Mouse (Mus musculus) small intestine, adult 2 months (tissue): Measurements from ENCODE around the gene Rnaseh2b. TPM values are rescaled to one million over a fixed set of nuclear protein-coding genes. Genes with fewer than 3 reads are reported as not detected.

Experiments used
- H3K27ac ChIP-seq: fragments of 200-500 bp; 2 replicates; pipeline ENCODE4 v1.5.1; 2012; ENCODE audit warnings: low read depth, low read length, control low read depth, inconsistent platforms; ENCODE audit not compliant: insufficient read depth
- H3K27me3 ChIP-seq: fragments of 200-500 bp; 2 replicates; pipeline ENCODE4 v1.6.1; 2012; ENCODE audit warnings: mild to moderate bottlenecking, moderate library complexity, low read length, inconsistent platforms; ENCODE audit not compliant: control insufficient read depth, insufficient read depth
- H3K36me3 ChIP-seq: fragments of 200-500 bp; 2 replicates; pipeline ENCODE4 v1.6.1; 2012; ENCODE audit warnings: mild to moderate bottlenecking, low read length, control low read depth, inconsistent platforms; ENCODE audit not compliant: control insufficient read depth, insufficient read depth
- H3K4me1 ChIP-seq: fragments of 200-500 bp; 2 replicates; pipeline ENCODE4 v1.6.1; 2012; ENCODE audit warnings: low read length, inconsistent platforms, mixed read lengths; ENCODE audit not compliant: control insufficient read depth, insufficient read depth, insufficient read length
- H3K4me3 ChIP-seq: fragments of 200-500 bp; 2 replicates; pipeline ENCODE4 v1.5.1; 2012; ENCODE audit warnings: low read depth, mild to moderate bottlenecking, control low read depth, inconsistent platforms, low read length, moderate library complexity
- CTCF ChIP-seq: fragments of 200-500 bp; IDR thresholded peaks from 2 replicates; pipeline ENCODE4 v1.5.1; 2012; ENCODE audit warnings: low read depth, mild to moderate bottlenecking, control low read depth, inconsistent platforms, low read length, moderate library complexity, mixed read lengths; ENCODE audit not compliant: insufficient replicate concordance, insufficient read length; ENCODE audit errors: extremely low read depth
- POLR2A ChIP-seq: fragments of 200-500 bp; IDR thresholded peaks from 2 replicates; pipeline ENCODE4 v1.6.1; 2012; ENCODE audit warnings: low read depth, mild to moderate bottlenecking, control low read depth, inconsistent platforms, low read length, moderate library complexity
- WGBS: fragments of 180-500 bp; shearing (Covaris S2); methylation state at CpG from one replicate; pipeline ENCODE4 v1.1.7; 2018; 5-methylcytosine and 5-hydroxymethylcytosine counted together
- polyA plus RNA-seq: library from polyadenylated mRNA; depleted of rRNA; stranded (reverse); fragments of >200 nt; gene quantifications from 2 replicates; pipeline ENCODE4 v1.2.3, GENCODE M21; 2012

The Rnaseh2b gene
- polyA plus RNA-seq, 1 experiment: 0.65 TPM

DNA sequence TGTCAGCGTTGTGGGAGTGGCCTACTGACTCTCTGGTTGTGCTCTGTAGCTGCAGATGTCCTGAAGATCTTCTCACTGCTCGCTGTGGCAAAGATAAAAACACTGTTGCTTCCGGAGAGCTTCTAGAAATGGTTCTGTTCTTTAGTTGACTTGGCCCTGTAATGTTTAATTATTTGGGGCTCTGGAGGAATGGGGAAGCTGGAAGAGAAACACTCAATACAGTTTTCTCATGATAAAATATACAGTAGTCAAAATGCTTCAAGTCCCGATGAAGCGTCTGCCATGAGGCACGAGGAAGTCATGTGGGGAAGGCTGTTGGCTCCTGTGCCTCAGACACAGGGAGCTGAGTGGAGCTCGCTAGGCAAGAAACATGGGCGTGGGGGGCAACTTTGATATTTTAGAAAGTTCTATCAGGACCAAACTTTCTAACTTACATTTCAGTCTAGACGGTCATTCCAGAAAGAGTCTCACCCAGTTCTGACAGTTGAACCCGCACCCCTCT is 50.3 kb downstream of the Rnaseh2b start:
- WGBS: 53% methylated on average over 10 of the region's 10 CpGs
- TF ChIP-seq POLR2A (no peak), CTCF (no peak)

DNA sequence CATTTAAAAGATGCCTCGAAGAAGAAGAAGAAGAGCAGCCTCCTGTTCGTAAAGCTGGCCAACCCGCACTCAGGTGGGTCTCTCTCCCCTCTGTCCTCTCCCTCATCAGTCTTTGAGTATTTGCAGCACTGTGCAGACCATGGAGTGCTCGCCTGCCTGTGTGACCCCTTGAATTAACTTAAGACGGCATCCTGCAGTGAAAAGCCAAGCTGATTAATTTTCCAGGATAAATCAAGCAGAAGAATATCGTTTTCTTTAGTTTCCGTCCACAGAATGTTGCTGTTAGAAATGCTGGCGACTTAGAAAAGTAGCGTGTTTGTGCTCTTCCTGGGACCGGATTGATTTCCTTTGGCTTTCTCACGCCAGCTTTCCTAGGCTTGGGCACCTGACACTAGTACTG is 54.2 kb downstream of the Rnaseh2b start:
- Histone ChIP-seq H3K4me3 (no peak overlapping the region), H3K4me1 (no peaks in the 10 kb centered on the region), H3K27ac (no peak overlapping the region), H3K36me3 (peaks cover 2% of the 10 kb centered on the region; the same call in 1 of the 2 replicates), H3K27me3 (no peaks in the 10 kb centered on the region)
- 91% methylated on average over 11 of the region's 11 CpGs for WGBS
- TF ChIP-seq CTCF (no peak), POLR2A (no peak)

More for the DNA sequence above, 50.3 kb downstream of the Rnaseh2b start:
- Histone ChIP-seq H3K27me3 (no peaks in the 10 kb centered on the region), H3K36me3 (no peaks in the 10 kb centered on the region), H3K27ac (no peak overlapping the region), H3K4me1 (no peaks in the 10 kb centered on the region), H3K4me3 (no peak overlapping the region)

DNA sequence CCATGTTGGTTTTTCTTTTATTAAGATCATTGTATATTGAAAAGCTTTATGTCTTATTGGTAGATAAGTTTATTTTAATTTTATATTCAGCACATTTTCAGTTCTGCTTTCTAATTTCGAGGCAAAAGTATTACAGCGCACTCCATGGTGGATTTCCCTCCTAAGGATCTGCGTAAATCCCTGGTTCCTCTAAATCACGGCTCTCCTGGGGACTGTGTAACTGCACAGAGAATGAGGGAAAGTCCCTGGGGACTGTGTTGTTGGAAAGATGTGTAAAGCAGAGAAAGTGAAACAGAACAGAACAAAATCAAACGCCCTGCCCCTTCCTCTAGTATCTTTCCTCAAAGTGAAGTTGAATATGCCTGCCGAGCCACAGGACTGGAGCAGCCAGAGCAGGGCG is 54.7 kb downstream of the Rnaseh2b start:
- Histone ChIP-seq H3K27ac (no peak overlapping the region), H3K27me3 (no peaks in the 10 kb centered on the region), H3K4me1 (no peaks in the 10 kb centered on the region), H3K36me3 (peaks cover 3% of the 10 kb centered on the region; the same call in 1 of the 2 replicates), H3K4me3 (no peak overlapping the region)
- 80% methylated on average over 7 of the region's 7 CpGs for WGBS
- TF ChIP-seq POLR2A (no peak), CTCF (no peak)

DNA sequence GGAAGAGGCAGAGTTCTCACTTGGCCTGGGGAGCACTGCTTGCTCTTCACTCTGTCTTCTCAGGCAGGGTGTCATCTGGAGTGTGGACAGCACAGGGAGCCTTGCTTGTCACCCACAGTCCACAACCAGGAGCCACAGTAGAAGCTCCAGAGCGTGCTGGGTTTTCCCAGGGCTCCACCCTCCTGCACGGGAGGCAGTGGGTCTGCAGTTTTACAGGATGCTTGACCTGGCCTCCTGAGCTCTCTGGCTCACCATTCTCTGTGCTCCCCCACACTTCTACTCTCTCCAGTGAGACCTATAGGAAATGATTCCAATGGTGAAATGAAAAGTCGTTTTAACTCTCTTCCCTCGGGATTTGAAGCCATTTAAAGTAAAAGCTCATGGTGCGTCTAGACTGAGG is 57.4 kb downstream of the Rnaseh2b start:
- TF ChIP-seq CTCF: no peak
- TF ChIP-seq POLR2A: no peak
- Histone ChIP-seq H3K27ac (no peak overlapping the region), H3K36me3 (peaks cover 3% of the 10 kb centered on the region; the same call in 1 of the 2 replicates), H3K27me3 (no peaks in the 10 kb centered on the region), H3K4me3 (no peak overlapping the region), H3K4me1 (no peaks in the 10 kb centered on the region)
- WGBS: 87% methylated on average over 5 of the region's 5 CpGs

DNA sequence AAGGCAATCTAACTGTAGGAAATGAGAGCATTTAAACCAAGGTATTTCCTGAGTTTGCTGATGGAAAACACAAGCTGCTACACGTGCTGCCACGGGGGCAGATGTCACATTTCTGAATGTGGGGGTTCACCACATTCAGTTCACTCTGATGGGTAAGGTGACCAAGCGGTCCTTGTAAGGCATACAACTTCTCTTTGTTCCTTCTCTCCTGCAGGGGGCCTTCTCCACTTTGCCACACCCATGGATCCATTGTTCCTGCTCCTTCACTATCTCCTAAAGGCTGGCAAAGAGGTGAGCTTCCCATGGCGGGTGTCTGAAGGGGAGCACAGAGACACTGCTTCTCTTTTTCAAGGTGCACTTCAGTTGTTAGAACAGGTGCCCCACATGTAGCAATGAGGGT is 57.8 kb downstream of the Rnaseh2b start:
- no peak overlapping the region for H3K4me3 ChIP-seq
- H3K27me3 ChIP-seq: no peaks in the 10 kb centered on the region
- H3K4me1 ChIP-seq: no peaks in the 10 kb centered on the region
- WGBS: 87% methylated on average over 4 of the region's 4 CpGs
- peaks cover 3% of the 10 kb centered on the region; the same call in 1 of the 2 replicates for H3K36me3 ChIP-seq
- no peak for TF ChIP-seq CTCF
- no peak for TF ChIP-seq POLR2A
- H3K27ac ChIP-seq: no peak overlapping the region

DNA sequence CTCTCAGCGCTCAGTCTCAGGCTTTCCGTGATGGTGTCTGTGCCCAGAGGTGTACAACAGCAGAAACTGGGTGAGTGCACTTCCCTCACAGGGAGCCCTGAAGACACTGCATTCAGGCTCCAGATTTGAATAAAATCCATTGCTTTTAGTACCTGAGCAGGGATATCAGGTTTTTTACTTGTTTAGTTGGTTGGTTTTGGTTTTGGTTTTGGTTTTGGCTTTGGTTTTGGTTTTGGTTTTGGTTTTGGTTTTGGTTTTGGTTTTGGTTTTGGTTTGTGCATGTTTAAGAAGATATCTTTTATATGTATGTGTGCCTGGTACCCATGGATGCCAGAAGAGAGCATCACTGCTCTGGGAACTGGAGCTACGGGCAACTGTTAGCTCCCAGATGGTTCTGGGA is 58.5 kb downstream of the Rnaseh2b start:
- Histone ChIP-seq H3K27ac (no peak overlapping the region), H3K27me3 (no peaks in the 10 kb centered on the region), H3K4me3 (no peak overlapping the region), H3K36me3 (peaks cover 5% of the 10 kb centered on the region; the same call in 1 of the 2 replicates), H3K4me1 (no peaks in the 10 kb centered on the region)
- WGBS: 97% methylated on average over 3 of the region's 3 CpGs
- TF ChIP-seq POLR2A (no peak), CTCF (no peak)

DNA sequence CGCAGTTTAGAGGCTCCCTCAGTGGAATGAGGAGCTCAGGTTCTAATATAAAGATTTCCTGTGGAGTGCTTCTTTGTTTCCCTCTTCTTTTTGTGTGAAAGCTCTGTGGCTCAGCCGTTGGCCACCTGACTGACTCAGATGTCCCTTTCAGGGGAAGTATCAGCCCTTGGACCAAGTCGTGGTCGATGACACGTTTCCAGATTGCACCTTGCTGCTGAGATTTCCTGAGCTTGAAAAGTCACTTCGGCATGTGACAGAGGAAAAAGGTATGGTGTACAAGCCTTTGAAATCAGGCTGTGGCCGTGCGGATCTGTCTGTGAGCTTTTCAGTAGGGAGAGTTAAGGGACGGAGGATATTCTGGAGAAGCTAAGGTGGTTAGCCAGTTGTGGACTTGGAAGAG is 61.0 kb downstream of the Rnaseh2b start:
- 82% methylated on average over 9 of the region's 9 CpGs for WGBS
- Histone ChIP-seq H3K27me3 (no peaks in the 10 kb centered on the region), H3K4me1 (no peaks in the 10 kb centered on the region), H3K27ac (no peak overlapping the region), H3K4me3 (no peak overlapping the region), H3K36me3 (peaks cover 5% of the 10 kb centered on the region; the same call in 1 of the 2 replicates)
- TF ChIP-seq CTCF: no peak
- TF ChIP-seq POLR2A: no peak

DNA sequence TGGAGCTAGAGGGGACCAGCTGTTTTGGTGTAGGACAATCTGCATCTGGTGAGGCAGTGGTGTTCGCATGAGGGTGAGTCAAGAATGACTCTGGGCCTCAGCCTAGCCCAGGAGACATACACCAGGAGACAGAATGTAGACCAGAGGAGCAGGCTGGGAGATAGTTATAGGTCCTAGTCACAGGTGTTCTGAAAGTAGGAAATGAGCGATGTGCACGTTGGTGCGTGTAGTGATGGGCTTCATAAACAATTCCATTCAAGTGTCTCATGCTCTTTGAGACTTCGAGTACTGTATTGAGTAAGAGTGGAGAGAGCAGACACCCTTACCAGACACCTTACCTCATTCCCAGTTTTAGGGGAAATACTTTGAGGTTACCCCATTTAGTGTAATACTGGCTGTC is 61.4 kb downstream of the Rnaseh2b start:
- 91% methylated on average over 5 of the region's 5 CpGs for WGBS
- TF ChIP-seq CTCF (no peak), POLR2A (no peak)
- no peaks in the 10 kb centered on the region for H3K27me3 ChIP-seq
- H3K27ac ChIP-seq: no peak overlapping the region
- H3K36me3 ChIP-seq: peaks cover 5% of the 10 kb centered on the region; the same call in 1 of the 2 replicates
- no peak overlapping the region for H3K4me3 ChIP-seq
- H3K4me1 ChIP-seq: no peaks in the 10 kb centered on the region
